Mouse (Mus musculus) mammary gland, adult 2 months (tissue): Measurements from ENCODE around the gene Trmt1l. TPM values are rescaled to one million over a fixed set of nuclear protein-coding genes. Genes with fewer than 3 reads are reported as not detected.

Experiments used
- polyA plus RNA-seq: library from polyadenylated mRNA; depleted of rRNA; stranded (reverse); fragments of >200 nt; gene quantifications from 2 replicates; pipeline ENCODE4 v1.2.3, GENCODE M21; 2012; ENCODE audit warnings: low replicate concordance; rRNA removed

Gene Trmt1l
- polyA plus RNA-seq, result 14.3 and 17.9 TPM in 2 replicates

DNA sequence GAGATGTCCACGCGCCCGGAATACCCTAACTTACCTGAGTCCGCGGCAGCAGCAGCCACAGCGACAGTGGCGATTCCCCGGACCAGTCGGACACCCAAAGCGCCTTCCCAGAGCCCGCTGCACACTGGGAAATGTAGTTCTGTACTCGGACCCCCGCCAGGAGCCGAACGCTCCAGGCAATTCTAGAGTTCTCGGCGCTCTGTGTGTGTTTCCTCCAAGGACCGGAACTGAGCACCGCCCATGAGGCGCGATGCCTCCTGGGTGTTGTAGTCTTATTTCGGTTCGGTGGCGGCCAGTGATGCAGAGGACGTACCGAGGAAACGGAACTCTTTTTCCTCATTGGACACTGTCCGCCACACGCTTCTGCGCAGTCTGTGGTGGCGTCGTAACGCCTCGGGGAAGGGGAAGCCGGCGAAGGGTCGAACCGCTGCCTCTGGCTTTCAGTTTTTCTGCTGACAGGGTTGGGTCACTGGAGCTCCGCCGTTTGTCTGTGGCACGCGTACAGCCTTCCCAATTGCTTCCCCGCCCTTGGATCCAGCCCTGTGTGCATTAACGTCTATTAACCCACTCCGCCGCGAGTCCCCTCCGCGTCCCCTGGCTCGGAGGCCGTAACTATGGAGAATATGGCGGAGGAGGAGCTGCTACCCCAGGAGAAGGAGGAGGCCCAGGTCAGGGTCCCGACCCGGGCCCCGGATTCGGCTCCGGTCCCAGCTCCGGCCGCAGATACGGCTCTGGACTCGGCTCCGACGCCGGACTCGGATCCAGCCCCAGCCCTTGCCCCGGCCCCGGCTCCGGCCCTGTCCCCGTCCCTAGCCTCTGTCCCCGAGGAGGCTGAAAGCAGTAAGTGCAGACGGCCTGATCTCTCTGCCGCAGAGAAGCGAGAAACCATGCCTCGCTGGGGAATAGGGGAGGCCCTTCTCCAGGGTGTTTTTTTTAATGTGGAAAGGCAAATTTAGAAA is at the start of gene Trmt1l, which contains the start of gene Swt1:
Gene Trmt1l, plus strand, starts transcription at position 280 of the 959 bp plus-strand sequence.
Gene Swt1, minus strand, starts transcription at position 193 of the 959 bp plus-strand sequence.

GRCm38 (mm10) chr1:151500531-151501361 is 72.4 kb downstream of the Trmt1l start, which contains the start of gene Rnf2:
Rnf2 (minus strand) TSS chr1:151500955.

Other genes starting within 250 kb of the Trmt1l start
- not detected in 2 replicates for gene Gm47985, start 246.0 kb upstream of the Trmt1l start, polyA plus RNA-seq
- not detected in 2 replicates for gene Gm8947, start 236.2 kb upstream of the Trmt1l start, polyA plus RNA-seq
- not detected in 2 replicates for gene Gm47995, start 230.1 kb upstream of the Trmt1l start, polyA plus RNA-seq
- gene 3110040M04Rik, start 224.4 kb upstream of the Trmt1l start, polyA plus RNA-seq, result not detected in 2 replicates
- gene Gm47996, start 218.4 kb upstream of the Trmt1l start, polyA plus RNA-seq, result not detected in 2 replicates
- 29.6 and 49.3 TPM in 2 replicates for gene Ivns1abp, start 84.1 kb upstream of the Trmt1l start, polyA plus RNA-seq
- gene Swt1, start 87 bp upstream of the Trmt1l start, polyA plus RNA-seq, result 4.5 and 7.5 TPM in 2 replicates
- 11.1 and 24.7 TPM in 2 replicates for gene Rnf2, start 72.4 kb downstream of the Trmt1l start, polyA plus RNA-seq
- gene Fam129a, start 142.6 kb downstream of the Trmt1l start, polyA plus RNA-seq, result 13.4 and 14.4 TPM in 2 replicates